Mouse (Mus musculus) left cerebral cortex, postnatal 14 days (tissue): ENCODE measurements around the gene Hist1h3f. TPM values are rescaled to one million over a fixed set of nuclear protein-coding genes. Genes with fewer than 3 reads are reported as not detected.

ENCODE experiments used
- DNase-seq, 2 experiments: peaks; one replicate each; pipeline ENCODE4 v3.0.0; 2021 to 2022; ENCODE audit warnings: low spot score in 2 of 2, mixed read lengths in 1 of 2
- intact Hi-C: fragments of 180-260 bp; cut with DNase I; formaldehyde crosslinking; loops from one replicate; pipeline ENCODE4 v1.15.1; 2025
- long read RNA-seq, 2 experiments: library from polyadenylated mRNA; stranded (forward); transcript quantifications; one replicate each; pipeline ENCODE4 v2.0.0; 2021
- total RNA-seq, 2 experiments: library from RNA; stranded (reverse); gene quantifications; 2 replicates each; pipeline ENCODE4 v1.2.3; 2021

The Hist1h3f gene
- total RNA-seq: 10 to 100 TPM; 18.7 to 21.0 TPM
- long read RNA-seq, experiment 1: 0 reads
- long read RNA-seq, experiment 2: 0 reads

- DNase-seq: peak; percentile 84 to 96
- intact Hi-C loops: no loop called here
Measured at GRCm38 (mm10) chr13:23543965-23544786, at the start of gene Hist1h3f. TSS of gene Hist1h3f (plus strand) at chr13:23544052.

DNA sequence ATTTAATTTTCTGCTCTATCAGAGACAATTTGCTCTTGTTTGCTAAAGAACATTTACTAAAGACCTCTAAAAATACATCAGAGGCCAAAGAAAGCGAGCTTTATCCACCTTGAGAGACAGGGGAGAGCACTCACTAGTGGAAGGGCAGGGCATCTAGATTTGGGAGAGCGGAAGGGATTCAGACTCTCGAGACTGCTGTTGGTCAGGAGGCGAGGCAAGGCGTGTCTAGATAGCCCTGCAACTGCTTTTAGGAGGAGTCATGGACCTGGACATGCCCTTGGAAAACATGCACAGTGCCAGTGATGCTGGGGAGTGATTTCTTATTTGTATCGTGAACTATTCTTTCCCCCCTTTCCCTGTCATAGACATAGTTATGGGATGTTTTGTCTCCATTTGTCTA, 48.3 kb upstream of the Hist1h3f start:
- intact Hi-C loops: no loop called here
- DNase-seq: no peak

DNA sequence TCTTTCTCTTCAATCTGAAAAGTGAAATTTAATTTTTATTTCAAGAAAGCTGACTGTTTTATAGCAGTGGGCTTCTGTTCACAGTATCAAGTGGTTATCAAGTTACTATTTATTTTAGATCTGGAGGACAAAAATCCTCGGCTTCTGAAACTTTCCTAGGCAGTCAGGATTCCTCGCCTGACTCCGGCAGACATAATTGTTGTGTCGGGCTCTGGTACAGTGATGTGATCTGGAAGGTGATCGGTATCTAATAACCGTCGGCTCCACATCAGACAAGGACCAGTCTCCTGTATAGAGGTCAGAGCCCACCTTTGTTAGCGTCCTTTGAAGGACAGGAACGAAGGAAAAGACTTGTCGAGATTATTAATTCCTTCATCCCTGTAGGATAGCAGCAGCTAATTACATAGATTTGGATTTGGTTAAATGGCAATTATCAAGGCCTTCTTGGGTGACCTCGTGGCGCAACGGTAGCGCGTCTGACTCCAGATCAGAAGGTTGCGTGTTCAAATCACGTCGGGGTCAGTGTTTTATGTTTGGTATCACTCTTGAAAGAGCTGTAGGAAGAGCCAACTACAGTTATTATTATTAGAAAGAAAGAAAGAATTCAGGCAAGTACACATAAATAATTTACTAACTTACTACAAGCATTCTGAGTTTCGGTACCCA, 46.1 kb upstream of the Hist1h3f start:
- peak; percentile 45 to 49 for DNase-seq
- intact Hi-C loops: no loop called here

GRCm38 (mm10) chr13:23498653-23499052, 45.2 kb upstream of the Hist1h3f start:
- intact Hi-C loops: no loop called here
- no peak for DNase-seq

- DNase-seq: no peak
- intact Hi-C loops: loop anchor here (2.0 kb wide), 1 partner anchor 35 kb away; the partner anchor contains the start of gene Btn1a1
Measured at GRCm38 (mm10) chr13:23499943-23500342, 43.9 kb upstream of the Hist1h3f start.

- peak; percentile 53 to 88 for DNase-seq
- intact Hi-C loops: loop anchor here (2.0 kb wide), 1 partner anchor 36 kb away; the partner anchor contains the start of gene Btn1a1
Measured at GRCm38 (mm10) chr13:23500424-23501200, 43.2 kb upstream of the Hist1h3f start.

GRCm38 (mm10) chr13:23501511-23501910, 42.3 kb upstream of the Hist1h3f start:
- intact Hi-C loops: loop anchor here (2.0 kb wide), 1 partner anchor 37 kb away; the partner anchor contains the start of gene Btn1a1
- DNase-seq: no peak

DNA sequence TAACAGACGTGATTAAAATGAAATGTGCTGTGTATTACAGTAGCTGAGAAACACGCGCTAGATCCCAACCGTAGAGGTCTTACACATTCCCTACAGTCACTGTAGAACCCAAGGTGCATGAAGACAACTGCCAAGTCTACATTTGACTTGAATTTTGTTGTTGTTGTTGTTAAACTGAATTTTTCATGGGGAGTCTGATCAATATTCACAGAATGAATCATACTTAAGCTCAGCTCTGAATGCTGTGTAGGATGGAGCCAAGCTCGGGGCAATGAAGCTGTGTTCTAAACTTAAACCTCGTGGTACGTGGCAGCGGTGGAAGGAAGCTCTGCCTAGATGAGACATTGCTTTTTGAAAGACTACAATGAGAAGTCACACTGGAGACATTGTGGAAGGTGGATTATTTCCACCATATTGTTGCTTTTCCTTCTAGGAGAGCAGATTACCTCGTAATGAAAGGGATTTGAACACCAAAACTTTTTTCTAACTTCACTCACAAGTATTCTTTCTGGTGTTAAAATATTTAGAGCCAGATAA, 41.8 kb upstream of the Hist1h3f start:
- no peak for DNase-seq
- intact Hi-C loops: no loop called here

DNA sequence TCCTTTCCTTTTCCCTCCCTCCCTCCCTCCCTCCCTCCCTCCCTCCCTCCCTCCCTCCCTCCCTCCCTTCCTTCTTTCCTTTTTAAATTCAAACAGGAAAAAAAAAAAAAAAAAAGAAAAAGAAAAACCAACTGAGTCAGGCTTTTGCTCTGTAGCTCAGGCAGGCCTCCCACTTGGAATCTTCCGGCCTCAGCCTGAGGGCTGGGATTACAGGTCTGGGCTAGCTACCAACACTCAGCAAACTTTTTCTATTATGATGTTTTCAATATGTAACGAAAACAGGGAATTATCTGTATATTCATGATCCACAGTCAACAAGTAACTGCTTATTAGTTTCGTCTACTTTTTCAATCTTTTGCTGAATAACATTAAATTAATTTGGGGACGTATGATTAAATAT, 40.9 kb upstream of the Hist1h3f start:
- DNase-seq: no peak
- intact Hi-C loops: no loop called here

DNA sequence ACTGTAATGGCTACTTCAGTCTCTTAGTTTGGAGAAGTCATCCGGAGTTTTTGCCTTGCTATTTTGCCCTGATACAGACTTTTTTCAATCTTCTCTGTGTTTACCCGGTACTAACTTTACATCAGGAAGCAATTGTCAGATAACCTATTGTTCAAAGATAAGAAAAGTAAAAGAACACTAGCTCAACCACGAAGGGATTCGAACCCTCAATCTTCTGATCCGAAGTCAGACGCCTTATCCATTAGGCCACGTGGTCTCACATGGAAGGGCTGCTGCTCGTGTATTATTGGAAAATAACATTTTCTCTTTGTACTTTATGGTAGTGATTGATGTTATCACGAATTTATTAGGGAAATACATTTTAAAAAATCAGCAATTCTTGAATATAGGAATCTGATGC, 40.1 kb upstream of the Hist1h3f start:
- peak; percentile 57 to 81 for DNase-seq
- intact Hi-C loops: no loop called here

DNA sequence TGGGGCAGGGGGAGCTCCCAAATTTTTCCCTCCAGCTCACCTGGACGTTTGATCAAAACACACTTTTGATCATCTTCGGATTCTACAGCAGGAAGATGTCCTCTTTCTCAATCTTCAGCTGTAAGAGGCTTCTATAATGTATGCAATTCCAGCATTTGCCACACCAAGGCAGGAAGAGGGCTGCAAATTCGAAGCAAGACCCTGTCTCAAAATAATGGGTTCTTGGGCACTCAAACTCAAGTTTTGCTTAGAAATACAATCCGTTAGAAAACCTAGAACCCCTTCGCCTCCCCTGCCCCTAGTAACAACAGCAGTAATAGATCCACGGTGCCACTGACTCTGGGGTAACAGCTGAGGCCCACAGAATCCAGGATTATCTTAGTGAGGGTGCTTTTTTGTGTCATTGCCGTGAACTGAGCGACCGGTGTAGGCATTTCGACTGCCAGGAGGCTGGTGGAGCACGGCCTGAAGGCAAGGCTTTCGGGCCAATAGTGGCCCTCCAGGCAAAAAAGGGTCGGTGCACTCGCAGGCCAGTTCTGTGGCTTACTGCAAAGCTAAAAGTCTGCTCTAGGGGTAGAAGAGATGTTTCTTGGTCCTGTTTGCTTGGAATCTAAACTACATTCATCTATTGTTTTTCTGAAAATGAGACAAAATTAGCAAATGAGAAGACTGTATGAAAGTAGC, 38.0 kb upstream of the Hist1h3f start:
- no peak for DNase-seq
- intact Hi-C loops: no loop called here

DNA sequence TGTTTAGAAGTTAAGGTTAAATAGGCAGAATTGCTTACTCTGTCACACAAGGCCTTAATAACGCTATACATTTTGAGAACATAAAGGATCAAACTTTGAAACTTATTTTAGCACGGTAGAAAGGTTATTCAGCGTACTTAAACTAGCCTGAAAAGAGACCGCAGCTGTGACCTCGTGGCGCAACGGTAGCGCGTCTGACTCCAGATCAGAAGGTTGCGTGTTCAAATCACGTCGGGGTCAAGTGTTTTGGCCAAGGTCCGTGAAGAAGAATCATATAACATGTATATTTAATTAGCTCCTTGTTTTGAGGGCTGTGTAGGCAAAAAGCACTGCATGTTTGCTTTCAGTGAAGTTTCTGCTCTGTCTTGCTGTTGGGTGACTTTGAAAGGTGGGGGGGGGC, 37.5 kb upstream of the Hist1h3f start:
- intact Hi-C loops: no loop called here
- peak in 1 of 2 experiments; percentile 35 for DNase-seq

GRCm38 (mm10) chr13:23506819-23507515, 36.9 kb upstream of the Hist1h3f start:
- DNase-seq: no peak
- intact Hi-C loops: no loop called here

- DNase-seq: no peak
- intact Hi-C loops: loop anchor here (10.0 kb wide), 1 partner anchor 1565 kb away; the partner anchor contains the start of gene Zfp184
Measured at GRCm38 (mm10) chr13:23510127-23510526, 33.7 kb upstream of the Hist1h3f start.

DNA sequence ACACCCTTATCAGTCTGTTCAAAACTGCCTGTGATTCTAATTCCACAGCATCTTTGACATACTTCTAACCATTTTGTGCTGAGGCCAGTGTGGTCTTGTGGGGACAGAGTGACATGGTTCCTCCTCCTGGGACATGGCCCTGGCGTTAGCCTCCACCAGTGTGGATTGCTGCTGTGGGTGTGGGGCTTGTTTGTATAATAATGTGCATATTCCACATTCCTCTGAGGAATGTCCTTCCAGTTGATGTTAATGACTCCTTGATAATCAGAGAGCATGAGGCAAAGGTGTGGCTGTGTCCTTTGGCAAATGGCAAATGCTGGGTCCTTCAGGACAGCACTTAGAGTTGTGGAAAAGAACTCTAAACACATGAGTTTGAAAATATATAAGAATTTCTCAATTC, 30.3 kb upstream of the Hist1h3f start:
- DNase-seq: no peak
- intact Hi-C loops: loop anchor here (10.0 kb wide), 1 partner anchor 1569 kb away; the partner anchor contains the start of gene Zfp184

- no peak for DNase-seq
- intact Hi-C loops: loop anchor here (5.0 to 10.0 kb wide), 3 partner anchors 208 to 1570 kb away; partner anchors contain the start of gene Zfp184
Measured at GRCm38 (mm10) chr13:23515281-23515680, 28.6 kb upstream of the Hist1h3f start.

- no peak for DNase-seq
- intact Hi-C loops: loop anchor here (2.0 to 10.0 kb wide), 4 partner anchors 79 to 1571 kb away; partner anchors contain the start of gene Zfp184
Measured at GRCm38 (mm10) chr13:23515826-23516620, 27.8 kb upstream of the Hist1h3f start.
